Mouse (Mus musculus) ES-CJ7 (cell line): ENCODE results near the gene Ncor2.
A peak's percentile ranks its signal among the peaks of the same experiment; 100 is the strongest.

Source experiments
- DNase-seq: peaks from one replicate; pipeline ENCODE4 v3.0.0; 2011; ENCODE audit warnings: low read depth, low spot score

Ncor2 gene

DNA sequence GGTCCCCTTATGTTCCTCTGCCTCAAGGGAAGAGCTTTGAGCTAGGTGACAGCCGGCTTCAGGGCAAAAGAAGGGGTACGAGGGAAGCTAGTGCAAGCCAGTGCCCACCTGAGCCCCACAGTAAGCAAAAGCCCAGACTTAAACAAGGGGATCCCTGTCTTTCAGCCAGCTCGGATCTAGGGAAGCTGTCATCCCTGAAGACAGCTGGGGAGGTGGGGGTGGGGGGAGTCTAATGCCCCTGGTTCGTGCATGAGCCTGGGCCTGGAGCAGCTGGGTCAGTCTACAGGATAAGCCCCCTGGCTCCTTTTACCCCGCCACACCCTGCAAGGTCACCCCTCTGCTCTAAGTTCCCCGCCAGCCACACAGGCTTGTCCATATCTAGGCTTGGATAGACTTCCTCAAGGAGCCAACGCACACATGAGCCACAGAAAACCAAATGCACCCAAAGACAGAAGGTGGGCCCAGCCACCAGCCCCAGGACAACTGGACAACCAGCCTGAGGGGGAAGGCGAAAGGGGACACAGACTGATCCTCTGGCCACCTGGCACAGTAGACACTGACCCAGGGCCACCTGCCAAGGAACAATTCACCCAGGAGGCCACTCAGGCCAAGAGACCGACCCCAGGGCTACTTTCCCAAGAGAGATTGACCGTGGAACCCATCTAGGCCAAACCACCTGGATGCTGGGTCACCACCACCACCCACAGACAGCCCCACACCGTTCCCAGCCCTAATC lies 8.7 kb downstream of the Ncor2 start:
- no peak for DNase-seq

DNA sequence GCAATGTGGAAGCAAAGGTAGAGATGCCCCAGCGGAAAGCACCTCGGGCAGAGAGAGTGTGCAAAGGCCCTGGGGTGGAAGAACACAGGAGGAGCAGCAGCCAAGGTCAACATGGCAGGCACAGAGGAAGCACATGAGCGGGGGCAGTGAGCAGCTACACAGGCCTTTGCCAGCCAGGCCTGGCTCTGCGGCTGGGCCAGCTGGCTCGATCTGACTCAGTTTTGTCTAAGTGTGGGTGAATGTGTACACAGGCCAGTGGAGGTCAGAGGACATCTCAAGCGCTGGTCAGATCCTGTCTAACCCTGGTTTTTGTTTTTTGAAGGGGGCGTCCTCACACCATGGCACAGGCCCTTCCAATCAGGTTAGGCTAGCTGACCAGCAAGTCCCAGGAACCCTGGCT lies 10.9 kb downstream of the Ncor2 start:
- no peak for DNase-seq

DNA sequence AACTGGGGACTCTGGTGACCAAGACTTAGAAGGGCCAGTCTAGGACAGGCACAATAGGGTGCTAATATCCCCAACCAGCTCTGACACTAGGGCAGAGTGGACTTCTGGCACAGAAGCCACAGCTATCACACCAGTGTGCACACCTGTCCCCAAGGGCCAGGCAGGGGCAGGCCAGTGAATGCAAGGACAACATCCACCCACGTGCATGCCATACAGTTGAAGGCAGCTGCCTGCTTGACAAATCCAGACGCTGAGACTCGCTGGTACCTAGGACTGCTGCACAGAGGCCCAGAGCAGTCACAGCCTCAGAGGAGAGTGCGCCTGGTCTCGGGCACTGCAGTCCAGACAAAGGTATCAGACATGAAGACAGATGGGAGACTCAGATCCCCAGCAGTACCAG lies 11.5 kb downstream of the Ncor2 start:
- DNase-seq, result no peak

DNA sequence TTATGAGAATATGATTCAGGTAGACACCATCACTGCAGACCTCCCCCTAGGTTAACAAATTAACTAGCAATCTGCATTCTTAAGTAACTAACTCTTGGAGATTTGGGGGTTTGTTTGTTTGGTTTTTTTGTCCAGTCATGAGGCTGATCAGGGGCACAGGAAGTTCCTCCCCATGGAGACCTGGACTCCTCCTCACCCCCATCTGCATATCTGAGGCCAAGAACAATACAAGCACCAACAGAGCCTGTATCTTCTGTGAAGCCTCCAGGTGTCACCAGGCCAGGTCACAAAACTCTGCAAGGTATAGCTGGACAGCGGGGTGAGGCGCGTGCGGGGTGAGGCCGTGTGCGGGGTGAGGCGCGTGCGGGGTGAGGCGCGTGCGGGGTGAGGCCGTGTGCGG lies 13.0 kb downstream of the Ncor2 start:
- peak; percentile 82 for DNase-seq

DNA sequence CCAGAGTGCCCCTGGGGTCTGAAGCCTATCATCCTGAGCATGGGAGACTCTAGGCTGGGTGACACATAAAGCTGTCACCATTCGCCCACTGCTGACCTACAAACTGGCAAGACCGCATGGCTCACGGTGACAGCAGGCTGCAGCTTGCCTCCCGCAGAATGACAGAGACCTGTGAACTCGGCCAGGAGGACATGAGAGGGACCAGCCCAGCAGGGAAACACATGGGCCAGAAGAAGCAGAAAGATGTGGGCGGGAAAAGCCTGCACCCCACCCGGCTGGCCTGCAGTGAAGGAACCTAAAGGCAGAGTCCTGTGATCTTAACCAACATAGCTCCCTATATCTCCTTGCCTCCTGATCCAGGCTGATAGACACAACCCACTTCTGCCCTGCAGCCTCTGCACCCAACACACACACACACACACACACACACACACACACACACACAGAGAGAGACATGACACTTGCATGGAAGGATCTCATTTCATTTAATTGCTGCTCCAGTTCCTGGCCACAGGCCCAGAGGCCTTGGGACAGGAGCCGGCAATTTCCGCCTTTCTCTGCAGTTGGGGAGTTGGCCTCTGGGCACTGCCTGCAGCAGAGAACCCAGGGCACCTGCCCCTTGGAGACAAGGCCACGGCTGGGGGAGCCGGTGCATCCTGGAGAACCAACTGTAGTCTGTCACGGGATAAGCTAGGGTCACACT lies 14.4 kb downstream of the Ncor2 start:
- no peak for DNase-seq

DNA sequence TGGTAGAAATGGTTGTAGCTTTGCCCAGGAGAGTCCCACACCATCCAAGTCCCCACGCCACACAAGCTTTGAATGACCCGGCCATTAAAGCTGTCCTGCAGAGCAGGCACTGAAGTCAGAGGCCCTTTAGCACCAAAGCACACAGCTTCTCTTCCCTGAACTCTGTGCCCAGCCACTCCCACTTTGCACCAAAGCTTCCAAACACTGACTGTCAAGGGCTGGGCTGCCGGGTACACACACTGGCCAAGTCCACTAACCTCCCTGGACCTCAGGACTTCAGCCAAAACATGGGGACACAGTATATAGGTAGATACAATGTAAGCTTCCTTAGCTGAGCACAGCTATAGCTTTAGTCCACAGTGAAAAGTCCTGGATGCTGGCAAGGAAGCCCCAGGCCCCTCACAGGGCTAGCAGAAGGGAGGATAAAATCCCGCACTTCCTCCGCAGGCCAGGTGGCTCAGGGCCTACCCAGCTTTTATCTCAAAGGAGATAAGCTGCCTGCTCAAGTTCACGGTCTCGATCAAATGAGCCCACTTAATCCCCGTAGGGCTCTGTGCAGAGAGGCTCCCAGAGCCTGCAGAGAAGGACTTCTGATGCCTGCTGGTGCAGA lies 15.5 kb downstream of the Ncor2 start:
- DNase-seq, result no peak

DNA sequence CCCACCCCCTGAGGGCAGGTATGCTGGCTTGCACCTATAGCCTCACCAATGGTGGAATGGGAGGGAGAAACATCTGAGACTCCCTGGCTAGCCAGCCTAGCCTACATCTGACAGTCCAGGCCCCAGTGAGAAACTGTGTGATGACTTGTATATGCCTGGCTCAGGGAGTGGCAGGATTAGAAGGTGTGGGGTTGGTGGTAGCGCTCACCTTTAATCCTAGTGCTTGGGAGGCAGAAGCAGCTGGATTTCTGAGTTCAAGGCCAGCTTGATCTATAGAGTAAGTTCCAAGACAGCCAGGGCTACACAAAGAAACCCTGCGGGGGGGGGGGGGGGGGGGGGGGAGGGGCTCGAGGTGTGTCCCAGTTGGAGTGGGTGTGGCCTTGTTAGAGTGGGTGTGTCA lies 16.6 kb downstream of the Ncor2 start:
- peak; percentile 86 for DNase-seq

DNA sequence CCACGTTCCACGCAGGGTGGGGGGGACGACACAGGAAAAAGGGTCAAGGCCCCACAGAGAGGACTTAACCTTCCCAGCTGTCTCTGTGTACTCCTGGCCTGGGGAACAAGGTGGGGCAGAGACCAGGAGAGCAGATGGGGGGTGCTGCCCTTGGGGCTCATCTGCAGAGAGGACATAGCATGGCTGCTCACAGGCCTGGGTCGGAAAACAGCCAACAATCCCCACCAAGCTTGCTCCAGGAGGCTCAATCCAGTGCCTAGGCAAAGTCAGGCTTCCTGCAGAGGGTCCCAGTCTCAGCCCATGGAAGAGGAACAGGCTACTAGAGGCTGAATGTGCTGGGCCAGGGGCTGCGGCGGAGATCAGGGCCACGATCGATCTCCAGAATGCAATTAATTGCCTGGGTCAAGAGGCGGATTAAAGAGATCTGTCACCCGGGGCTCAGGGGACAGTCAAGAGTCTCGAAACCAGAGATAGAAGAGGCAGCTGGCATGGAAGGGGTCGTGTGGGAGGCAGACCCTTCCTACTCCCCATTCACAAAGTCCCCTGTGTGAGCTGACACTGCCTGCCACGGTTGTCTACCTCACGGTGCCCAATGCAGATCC lies 19.1 kb downstream of the Ncor2 start:
- DNase-seq, result no peak

DNA sequence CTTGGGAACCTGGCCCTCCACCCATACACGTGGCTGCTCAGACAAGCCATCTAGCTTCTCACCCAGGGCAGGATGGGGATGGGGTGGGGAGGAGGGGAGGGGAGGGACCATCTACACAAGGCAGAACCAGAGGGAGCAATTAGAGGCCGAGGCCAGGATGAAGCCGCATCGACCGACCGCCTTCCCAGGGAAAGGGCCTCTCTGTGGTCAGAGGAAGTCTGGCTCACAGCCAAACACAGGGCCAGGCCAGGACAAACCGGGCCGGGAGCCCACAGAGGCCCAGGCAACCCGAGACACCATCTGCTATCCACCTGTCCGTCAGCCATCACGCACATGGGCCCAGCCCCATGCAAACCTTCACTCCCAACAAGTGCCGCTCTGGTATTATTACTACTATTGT lies 19.7 kb downstream of the Ncor2 start:
- DNase-seq, result peak; percentile 62

DNA sequence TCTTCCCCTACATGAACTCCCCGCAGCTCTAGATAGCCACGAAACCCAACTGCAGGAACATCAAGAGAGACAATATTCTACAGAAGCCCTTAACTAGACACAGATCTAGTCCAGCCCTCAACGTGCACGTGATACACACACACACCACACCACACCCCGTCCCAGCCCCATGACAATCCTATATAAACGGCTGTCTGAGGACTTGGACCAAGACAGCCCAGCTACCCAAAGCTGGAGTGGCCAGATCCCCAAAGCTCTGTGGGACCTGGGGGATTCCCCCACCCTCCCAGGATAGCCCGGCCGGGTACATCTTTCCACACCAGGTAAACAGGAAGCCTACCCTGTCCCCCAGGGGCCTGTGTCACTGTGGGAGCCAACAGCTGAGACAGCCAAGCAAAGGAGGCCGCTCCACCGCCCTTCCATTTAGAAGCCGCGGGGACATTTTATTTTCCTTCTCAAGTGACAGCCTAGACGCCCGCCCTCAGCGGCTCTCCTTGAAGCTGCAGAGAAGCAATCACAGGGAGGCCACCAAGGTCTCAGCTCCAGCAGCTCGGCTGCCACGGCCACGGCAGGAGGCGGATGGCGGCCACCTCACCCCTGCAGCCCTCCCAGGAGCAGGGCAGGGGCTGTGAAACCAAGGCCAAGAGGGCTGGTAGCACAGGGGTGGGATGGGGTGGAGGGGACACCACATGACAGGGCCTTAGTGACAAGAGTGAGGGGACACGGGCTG lies 20.6 kb downstream of the Ncor2 start:
- peak; percentile 25 for DNase-seq

DNA sequence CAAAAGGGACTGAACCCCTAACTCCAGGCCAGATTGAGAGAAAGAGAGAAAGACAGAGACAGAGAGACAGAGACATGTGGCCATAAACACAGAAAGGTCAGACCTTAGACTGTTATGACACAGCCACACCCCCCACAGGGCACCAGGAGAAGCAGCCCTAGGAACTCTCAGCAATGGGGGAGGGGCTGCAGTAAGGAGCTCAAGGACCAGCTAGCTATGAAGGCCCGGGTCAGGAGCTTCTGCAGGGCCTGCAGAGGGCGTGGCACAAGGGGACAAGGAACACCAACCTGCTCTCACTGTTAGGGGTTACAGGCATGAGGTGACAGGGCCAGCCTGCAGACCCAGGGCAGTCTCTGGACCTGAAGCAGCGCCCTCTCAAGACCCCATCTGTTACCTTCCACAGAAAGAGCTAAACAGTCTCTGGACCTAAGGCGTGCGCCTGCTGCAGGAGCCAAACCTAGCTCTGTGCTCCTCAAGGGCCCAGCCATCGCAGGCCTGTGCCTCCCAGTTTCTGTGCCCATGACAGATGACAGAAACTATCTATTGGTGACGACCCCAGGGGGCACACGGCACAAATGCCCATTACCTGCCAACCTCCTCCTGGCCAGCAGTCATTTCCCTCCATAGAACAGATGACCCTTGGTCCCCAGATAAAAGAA lies 21.5 kb downstream of the Ncor2 start:
- peak; percentile 63 for DNase-seq

DNA sequence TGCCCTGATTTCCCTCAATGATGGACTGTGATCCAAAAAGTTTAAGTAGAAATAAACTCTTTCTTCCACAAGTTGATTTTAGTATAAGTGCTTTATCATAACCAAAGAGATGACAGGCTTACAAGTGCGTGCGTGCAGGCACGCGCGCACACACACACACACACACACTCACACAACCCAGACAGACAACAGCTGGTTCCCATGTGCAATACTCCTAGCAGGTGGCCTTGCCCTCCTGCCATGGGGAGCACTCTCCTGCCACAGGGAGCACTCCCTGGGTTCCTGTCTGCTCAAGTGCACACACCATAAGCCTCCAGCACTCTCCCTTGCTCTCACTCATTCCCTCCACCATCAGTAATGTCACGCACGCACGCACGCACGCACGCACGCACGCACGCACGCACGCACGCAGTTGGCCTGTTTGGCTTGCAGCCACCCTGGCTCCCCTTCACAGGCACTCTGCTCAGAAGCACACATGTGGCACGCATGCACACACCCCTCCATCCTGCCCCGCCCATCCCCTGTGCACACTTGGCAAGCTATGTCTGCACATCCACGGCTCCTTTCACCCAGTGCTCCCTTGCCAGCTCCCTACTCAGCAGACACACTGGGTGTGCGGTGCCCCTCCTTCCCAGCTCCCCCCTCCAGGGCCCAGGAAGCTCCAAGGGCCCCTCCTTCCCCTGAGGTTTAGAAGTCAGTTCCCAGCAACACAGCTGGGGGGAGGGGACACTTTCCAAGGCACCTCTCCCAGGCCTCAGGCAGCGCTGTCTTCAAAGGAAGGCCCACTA lies 22.4 kb downstream of the Ncor2 start:
- peak; percentile 67 for DNase-seq

DNA sequence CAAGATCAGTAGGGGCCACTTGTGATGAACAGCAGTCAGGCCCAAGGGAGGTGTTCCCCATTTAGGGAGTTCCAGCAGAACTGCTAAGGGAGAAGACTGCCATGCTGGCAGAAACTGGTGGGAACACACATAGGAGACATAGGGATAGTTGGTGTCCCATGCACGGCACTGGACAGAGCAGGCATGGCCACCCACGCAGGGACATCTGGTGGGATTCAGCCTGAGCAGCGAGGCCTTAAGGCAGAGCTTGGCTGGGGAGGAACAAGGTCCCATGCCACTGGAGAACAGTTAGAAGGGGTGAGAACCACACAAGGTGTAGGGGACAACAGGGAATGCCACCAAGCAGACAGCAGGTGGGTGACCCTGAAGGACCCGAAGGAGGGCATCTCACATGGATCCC lies 23.6 kb downstream of the Ncor2 start:
- DNase-seq, result no peak

DNA sequence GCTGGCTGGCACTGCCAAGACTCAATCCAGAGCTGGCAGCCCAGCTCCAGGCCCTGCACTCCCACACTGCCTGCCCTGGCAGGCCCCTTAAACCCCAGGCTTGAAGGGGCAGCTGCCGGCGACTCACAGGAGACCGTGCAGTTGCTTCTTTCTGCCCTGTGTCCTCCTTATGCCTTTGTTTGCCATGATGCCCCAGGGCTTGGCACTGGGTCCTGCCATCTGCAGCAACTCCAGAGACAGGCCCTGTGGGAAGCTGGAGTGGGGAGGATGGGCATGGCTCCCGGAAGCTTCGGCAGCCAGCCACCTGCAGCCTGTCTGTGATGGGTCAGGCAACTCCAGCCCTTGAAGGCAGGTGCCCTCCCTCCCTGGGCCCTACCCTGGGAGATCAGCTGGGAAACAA lies 24.0 kb downstream of the Ncor2 start:
- no peak for DNase-seq

DNA sequence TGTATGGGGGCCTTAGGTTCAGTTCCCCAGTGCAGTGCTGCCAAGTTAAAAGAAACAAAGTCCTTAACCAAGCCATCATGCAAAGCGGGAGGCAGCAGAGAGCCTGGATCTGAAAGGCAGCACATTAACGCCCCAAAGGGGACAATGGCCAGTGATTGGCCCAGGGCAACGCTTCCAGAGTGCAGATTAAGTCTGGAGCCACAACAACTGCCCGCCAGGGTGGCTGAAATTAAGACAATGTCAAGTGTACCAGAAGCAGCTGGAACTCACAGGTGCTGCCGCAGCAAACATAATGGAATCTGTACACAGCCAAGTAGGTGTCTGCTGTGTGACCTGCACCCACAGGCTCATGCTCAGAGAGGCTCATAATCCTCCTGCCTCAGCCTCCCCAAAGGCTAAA lies 24.8 kb downstream of the Ncor2 start:
- peak; percentile 40 for DNase-seq

DNA sequence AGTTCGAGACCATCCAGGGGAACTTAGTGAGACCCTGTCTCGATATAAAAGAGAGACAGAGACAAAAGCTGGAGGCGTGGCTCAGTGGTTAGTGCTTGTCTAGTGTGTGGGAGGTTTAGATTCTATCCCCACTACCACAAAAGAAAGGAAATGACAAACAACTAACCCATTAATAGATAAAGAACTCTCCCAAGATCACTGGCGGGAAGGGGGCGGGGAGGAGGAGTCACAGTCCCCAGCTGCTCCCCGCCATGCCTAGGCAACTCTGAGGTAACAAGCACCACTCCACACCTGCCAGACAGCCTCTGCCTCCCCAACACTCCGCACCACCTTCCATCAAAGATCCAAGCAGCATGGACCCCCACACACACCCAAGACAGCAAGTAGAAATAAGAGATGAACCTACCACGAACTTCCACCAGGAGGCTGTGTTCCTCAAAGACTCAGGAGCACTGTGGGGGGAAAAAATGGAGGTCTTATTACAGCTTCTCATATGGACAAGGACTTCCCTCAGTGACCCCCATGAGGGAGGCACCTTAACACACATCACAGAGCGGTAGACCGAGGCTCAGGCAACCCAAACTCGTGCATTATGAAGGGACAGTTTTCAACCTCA lies 25.7 kb downstream of the Ncor2 start:
- DNase-seq, result peak; percentile 52

DNA sequence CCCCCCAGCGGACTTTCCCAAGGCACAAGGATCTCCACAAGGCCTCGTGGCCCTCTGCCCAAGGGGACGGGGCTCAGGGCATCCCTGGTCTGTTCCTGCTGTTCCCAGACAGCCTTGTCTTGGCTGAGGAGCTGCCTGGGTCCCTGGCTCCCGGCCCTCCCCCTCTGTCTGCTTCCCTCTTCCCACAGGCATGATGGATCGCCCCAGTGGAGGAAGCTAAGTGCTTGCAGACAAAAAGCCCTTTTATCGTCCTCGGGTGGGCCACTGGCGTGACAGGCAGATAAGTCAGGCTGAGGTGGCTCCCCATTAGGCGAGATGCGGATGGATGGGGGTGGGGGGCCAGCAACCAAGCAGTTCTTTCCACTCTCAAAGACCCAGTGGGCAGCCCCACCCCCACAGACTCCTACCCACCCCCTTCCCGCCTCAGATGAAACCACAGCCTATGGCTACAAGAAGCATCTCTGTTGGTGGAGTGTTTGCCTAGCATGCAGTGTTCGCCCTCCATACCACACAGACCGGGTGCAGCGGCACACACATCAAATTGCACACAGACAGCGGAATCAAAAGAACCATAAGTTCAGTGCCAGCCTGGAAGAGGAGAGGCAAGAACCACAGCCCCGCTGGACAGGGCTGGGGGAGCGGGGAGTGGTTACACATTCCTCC lies 27.0 kb downstream of the Ncor2 start:
- DNase-seq, result peak; percentile 28

DNA sequence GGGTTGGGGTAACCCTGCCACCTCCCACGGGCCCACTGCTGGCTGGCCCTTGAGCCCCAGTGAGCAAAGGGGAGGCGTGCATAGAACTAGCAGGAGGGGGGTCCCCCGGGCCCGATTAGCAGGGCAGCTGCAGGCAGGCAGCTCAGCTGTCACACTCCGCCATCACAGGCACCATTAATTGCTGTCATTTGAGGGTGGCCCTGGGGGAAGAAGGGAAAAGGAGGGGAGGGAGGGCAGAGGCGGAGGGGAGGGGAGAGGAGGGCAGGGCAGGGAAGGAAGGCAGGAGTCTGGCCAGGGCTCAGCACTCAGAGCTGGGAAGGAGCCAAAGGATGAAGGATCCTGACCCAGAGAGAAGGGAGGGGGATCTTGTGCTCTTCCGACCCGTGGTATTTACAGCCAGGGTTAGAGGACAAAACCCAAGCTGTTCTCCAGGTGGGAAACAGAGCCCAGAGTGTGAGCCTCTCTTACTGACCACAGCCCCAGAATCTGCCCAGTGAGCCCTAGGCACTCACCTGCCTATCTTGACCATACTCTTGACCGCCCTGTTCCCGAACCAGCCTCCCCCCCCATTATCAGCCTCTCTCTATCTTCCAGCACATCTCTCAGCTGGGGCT lies 28.0 kb downstream of the Ncor2 start:
- DNase-seq, result no peak

DNA sequence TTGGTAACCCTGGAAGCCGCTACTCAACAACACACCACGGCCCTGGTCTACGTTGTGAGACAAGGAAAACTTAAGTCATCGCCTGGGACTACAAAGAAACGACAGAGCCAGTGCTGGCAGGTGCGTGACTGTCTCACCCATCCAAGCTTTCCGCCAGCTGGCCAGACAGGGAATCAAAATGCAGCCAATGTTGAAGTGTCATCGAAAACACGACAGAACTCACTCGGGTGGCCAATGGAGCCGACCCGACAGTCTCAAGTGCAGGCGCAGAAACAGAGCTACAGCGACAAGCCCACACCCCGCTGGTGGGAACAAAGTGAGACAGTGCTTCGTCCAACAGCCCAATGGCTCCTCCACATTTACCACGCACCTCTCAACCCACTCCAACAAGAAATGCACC lies 29.9 kb downstream of the Ncor2 start:
- no peak for DNase-seq
